Mouse (Mus musculus) cerebellum, adult 18-20 months (tissue): ENCODE measurements around the gene Serpinh1.
"Not testable (repeated sequence)": the region's sequence is repeated elsewhere in the genome, so short reads cannot be mapped to it uniquely, and the experiment has no call there.

Source experiments
- DNase-seq, 2 experiments: peaks; one replicate each; pipeline ENCODE4 v3.0.0; 2021

The Serpinh1 gene

GRCm38 (mm10) chr7:99352526-99353400, at the start of gene Serpinh1:
TSS of gene Serpinh1 (minus strand) at chr7:99353239.
- peak; percentile 17 to 25 for DNase-seq

DNA sequence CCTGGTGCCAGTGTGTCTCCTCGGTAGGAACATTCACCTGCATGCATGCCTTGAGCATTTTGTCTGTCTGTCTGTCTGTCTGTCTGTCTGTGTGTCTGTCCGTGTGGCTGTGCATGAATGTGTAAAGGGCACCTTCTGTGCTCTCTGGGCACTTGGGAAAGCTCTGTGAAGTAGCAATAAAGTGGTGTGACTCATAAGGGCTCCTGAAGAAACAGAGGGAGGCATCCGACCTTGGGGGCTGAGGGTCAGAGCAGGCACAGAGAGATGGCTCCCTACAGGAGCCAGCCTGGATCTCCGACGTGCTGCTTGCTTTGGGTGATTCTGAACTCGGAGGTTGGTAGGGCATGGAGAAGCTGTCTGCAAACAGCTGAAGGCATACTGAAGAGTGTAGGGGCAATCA, 49.4 kb upstream of the Serpinh1 start:
- DNase-seq, result no peak

GRCm38 (mm10) chr7:99401373-99401772, 48.3 kb upstream of the Serpinh1 start:
- no peak for DNase-seq

GRCm38 (mm10) chr7:99396994-99397659, 44.1 kb upstream of the Serpinh1 start:
- peak; percentile 76 to 81 for DNase-seq

DNA sequence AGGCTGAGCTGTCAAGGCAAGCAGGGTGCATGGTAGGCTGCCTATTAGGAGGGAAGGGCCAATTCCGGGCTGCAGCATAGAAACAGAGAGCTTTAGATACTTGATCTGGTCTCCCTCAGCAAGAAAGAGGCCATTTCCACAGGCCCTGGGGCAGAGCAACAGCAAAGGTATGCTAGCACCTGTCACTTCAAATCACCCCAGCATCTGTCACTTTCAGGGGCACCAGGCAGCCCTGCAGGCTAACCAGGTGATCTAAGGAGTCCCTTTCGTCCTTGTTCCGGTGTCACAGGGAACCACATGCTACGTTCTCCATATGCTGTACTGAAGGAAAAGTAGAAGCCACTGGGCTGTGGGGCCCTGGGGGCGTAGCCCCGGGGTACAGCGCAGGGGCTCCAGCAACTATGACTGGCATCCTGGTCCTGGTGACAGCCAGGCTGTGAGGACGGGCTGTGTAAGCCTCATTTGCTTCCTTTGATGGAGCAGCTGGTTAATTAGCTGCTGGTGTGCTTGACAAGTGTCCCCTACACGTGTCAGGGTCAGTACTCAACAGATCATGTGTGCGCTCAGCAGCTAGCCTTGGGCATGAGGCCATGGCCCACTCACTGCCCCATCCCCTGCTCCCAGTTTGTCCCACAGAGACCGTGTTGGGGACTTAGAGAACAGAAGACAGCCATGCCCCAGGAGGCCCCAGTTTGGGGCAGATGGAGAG, 43.0 kb upstream of the Serpinh1 start:
- peak; percentile 39 to 53 for DNase-seq

GRCm38 (mm10) chr7:99395385-99395784, 42.3 kb upstream of the Serpinh1 start:
- DNase-seq, result no peak

- peak; percentile 66 to 71 for DNase-seq
These were observed 40.8 kb upstream of the Serpinh1 start for GRCm38 (mm10) chr7:99393711-99394325.

DNA sequence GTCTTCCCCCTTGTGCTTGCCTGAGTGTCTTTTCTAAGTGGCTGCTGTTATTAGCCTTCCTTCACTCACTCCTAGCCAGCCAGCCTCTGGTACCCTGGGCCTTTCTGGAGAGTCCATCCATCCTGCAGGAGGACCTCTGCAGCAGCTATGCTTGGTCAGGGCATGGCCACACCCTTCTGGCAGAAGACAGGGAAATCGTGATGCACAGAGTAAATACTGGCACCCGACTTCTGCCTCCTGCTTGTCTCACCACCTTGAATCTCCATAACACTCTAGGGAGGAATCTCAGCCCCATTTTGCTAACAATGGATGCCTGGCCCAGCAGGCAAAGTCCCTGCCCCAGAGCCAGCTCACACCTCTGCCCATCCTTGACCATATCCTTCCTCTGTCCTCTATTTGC, 39.7 kb upstream of the Serpinh1 start:
- DNase-seq, result peak in 1 of 2 experiments; percentile 30

DNA sequence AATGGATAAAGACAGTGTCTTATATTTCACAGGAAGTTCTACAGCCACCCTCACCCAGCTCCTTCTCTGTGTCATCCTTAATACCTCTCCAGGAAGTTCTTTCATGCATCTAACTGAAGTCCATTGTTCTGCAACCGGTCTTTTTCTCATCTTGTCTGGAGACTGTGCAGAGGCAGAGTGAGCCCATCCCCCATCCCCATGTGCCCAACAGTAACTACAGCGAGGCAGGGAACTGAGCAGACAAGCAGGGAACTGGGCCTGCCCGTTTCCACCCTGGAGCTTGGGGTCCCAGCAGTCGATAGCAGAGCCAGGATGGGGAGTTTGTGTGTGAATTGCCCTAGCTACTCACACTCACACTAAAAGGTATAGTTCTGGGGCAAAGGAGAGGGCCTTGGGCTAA, 37.5 kb upstream of the Serpinh1 start:
- no peak for DNase-seq

DNA sequence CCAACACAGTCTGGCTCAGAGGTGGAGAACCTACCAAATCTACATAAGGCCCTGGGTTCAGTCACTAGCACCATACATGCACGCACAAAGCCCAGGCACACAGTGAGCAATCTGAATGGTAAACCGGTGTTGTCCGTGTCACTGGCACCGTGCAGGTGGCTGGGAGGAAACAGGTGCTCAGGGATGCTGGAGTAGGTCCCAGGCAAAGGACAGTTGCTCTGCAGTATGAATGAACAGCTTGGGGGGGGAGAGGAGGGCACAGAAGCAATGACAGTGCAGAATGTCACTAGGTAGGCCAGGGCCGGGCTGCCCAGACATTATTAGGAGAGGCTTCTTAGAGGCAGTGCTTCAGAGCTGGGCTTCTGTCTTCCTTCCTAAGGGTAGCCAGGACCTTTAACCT, 34.3 kb upstream of the Serpinh1 start:
- peak; percentile 73 to 84 for DNase-seq

DNA sequence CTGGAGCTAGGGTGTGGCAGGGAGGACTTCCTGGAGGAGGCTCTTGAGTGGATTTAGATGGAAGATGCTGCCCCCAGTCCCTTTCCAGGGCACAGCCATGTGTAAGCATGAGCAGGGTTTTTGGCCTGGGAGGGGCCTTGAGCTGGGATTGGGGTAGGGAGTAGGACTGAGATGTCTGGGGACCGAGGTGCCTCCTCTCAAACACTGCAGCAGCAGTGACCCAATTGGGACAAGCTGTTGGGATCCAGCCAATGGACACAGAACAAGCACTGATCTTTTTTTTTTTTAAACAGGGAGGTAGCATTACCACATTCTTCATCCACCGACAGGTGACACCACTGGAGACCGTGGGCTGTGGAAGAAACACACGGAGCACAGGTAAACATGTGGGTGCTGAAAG, 33.8 kb upstream of the Serpinh1 start:
- peak; percentile 40 to 41 for DNase-seq

- DNase-seq, result peak; percentile 76 to 77
These were observed 33.0 kb upstream of the Serpinh1 start for GRCm38 (mm10) chr7:99386030-99386429.

DNA sequence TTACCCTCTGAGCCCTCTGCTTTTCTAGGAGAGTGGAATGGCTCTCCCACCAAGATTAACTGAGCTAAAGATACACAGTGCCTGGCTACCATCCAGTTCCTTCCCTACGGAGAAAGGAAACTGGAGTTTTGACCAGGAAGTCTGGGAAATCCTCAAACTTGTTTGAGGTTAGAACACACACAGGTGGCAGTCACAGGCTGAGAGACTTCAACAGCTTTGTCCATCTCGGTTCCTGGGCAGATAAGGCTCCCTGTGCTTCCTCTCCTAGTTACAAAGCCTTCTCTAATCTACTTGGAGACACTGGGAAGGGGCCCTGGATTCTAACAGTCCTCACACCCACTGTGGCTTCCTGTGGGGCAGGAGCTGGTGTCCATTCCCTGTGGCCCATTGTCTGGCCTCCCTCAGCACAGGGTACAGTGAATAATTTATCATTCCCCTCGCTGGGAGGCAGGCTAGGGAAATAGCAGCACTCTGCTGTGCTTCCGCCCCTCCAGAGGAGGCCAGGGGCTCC, 31.1 kb upstream of the Serpinh1 start:
- no peak for DNase-seq

- peak; percentile 29 to 41 for DNase-seq
These were observed 30.2 kb upstream of the Serpinh1 start for GRCm38 (mm10) chr7:99383246-99383645.

DNA sequence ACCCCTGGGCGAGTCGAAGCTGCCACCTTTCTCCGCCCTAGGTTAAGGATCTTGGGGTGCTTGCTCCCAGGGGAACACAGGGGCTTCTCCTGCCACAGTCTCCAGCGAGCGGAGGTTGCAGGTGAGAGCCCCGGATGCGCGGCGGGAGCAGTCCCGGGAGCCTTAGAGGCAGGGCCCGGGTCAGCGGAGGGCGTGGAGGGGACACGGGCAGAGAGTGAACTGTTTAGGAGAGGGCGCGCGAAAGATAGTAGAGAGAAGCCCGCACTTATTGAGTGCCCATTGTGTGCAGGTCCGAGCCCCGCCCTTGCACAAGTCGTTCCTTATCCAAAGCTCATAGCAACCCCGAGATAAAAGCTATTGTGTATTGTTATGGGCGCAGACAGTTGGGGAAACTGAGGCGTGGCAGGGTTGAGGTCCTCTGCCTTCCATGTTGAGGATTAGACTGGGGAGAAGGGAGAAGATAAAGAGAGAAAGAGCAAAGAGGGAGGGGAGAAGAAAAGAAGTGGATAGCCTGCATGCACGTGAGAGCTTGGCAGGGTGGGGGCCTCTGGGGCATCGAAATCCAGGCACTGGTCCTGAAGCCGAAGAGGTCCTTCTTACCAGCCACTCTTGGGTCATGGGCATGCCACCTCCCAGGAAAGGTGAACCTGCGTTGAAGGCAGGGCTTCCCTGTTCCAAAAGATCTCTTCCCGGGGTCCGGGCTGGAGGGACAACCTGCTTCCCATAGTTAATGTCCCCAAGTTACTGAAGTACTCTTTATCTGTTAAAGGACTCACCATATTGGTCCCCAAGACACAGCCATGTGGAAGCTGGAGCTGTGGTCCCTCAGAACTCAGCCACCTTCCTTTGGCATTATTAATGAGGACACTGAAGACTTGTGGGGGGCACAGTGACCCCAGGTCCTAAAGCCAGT, 29.3 kb upstream of the Serpinh1 start:
- DNase-seq, result peak; percentile 35 to 48

- DNase-seq, result peak; percentile 99 to 100
These were observed 28.4 kb upstream of the Serpinh1 start, which contains the start of gene Gdpd5 for GRCm38 (mm10) chr7:99381214-99382087. TSS of gene Gdpd5 (plus strand) at chr7:99381414.

DNA sequence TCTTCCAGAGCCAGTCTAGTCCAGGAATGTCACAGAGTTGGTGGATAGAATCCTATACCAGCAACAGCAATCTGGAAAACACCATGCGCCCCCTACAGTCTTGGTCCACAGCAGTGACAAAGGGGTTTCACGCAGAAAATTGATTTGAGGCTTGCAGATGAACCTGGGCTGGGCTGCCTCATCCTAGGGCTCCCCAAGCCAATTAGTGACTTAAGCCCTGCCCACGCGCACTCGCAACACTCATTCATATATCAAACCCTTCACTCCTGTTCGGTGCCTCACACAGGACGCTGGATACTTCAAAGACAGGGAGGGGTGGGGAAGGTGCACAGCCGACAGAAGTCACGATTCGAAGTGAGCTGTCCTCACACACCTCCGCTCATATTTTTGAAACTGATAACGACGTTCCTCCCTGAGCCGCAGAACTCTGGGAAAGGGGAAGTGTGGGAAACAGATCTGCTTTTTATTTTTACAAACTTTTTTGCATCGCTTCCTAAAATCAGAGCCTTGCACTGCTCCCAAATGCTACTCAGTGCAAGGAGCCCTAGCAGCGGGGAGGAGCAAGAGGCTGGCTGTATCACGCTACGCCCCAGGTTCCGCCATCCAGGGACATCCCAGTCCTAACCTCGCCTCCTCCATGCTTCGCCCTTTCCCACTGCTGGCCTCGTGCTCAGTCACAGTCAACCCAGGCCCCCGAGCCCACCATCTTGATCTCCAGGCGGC, 27.6 kb upstream of the Serpinh1 start:
- DNase-seq, result peak; percentile 44 to 46

DNA sequence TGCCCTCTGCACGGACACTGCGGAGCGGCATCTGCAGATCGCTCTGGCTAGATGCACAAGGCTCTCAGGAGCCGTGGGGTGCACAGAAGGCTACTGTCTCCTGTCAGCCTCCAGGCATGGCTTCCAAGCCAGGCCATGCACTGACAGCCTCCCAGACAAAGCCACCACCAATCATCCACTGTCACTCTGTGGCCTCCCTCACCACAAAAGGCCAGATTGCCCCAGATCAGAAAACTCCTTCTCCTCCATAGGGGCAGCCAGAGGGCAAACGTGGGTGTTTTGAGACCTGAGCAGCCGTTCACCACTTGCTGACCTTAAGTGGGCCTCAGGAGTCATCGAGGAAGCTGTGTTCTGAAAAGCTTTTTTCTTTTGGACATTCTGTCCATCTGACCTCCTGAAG, 25.8 kb upstream of the Serpinh1 start:
- no peak for DNase-seq

GRCm38 (mm10) chr7:99375455-99375854, 22.4 kb upstream of the Serpinh1 start:
- peak; percentile 78 to 89 for DNase-seq

GRCm38 (mm10) chr7:99374325-99374724, 21.3 kb upstream of the Serpinh1 start:
- not testable (repeated sequence) for DNase-seq
